Mouse (Mus musculus) myocyte (in vitro differentiated cells): ENCODE data around the gene Aig1. TPM values are rescaled to one million over a fixed set of nuclear protein-coding genes. Genes with fewer than 3 reads are reported as not detected.

Source experiments
- H3K27me3 ChIP-seq: one replicate; pipeline ENCODE4 v1.6.1; 2011; ENCODE audit not compliant: control insufficient read depth, insufficient read depth, insufficient read length
- H3K36me3 ChIP-seq: one replicate; pipeline ENCODE4 v1.6.1; 2011; ENCODE audit not compliant: control insufficient read depth, insufficient read depth
- H3K4me2 ChIP-seq: one replicate; pipeline ENCODE4 v1.6.1; 2011; ENCODE audit warnings: low read depth, control low read depth
- H3K4me3 ChIP-seq: one replicate; pipeline ENCODE4 v1.5.1; 2011; ENCODE audit warnings: mild to moderate bottlenecking, control low read depth, moderate library complexity
- H3K79me2 ChIP-seq: one replicate; pipeline ENCODE4 v1.6.1; 2011; ENCODE audit not compliant: control insufficient read depth, insufficient read depth
- H3ac ChIP-seq: one replicate; pipeline ENCODE4 v1.6.1; 2011; ENCODE audit not compliant: control insufficient read depth, insufficient read length
- CEBPB ChIP-seq: IDR thresholded peaks from 2 replicates; pipeline ENCODE4 v1.6.1; 2011; ENCODE audit warnings: mild to moderate bottlenecking, moderate library complexity; ENCODE audit not compliant: poor library complexity, insufficient read depth, severe bottlenecking
- E2F4 ChIP-seq: IDR thresholded peaks from one replicate; pipeline ENCODE4 v1.6.1; 2011; ENCODE audit warnings: mild to moderate bottlenecking, control low read depth, moderate library complexity; ENCODE audit not compliant: insufficient read depth
- MAX ChIP-seq: IDR thresholded peaks from one replicate; pipeline ENCODE4 v1.6.1; 2011; ENCODE audit warnings: low read depth, mild to moderate bottlenecking, control low read depth
- MYOD1 ChIP-seq, 3 experiments: IDR thresholded peaks; one replicate each; pipeline ENCODE4 v1.6.1; 2011; ENCODE audit warnings: control low read depth in 2 of 3, low read depth in 2 of 3, mild to moderate bottlenecking in 2 of 3, moderate library complexity in 1 of 3; ENCODE audit not compliant: insufficient read length in 2 of 3, control insufficient read depth in 1 of 3
- MYOG ChIP-seq, 3 experiments: IDR thresholded peaks; one replicate each; pipeline ENCODE4 v1.6.1; 2011; ENCODE audit warnings: control low read depth in 2 of 3, low read depth in 2 of 3, mild to moderate bottlenecking in 2 of 3; ENCODE audit not compliant: insufficient read length in 2 of 3, control insufficient read depth in 1 of 3, insufficient read depth in 1 of 3
- POLR2A ChIP-seq: IDR thresholded peaks from one replicate; pipeline ENCODE4 v1.6.1; 2011; ENCODE audit warnings: low read depth, mild to moderate bottlenecking, control low read depth, moderate library complexity; ENCODE audit not compliant: insufficient read length
- POLR2AphosphoS2 ChIP-seq: IDR thresholded peaks from one replicate; pipeline ENCODE4 v1.6.1; 2011; ENCODE audit warnings: low read depth, control low read depth; ENCODE audit not compliant: insufficient read length
- REST ChIP-seq: IDR thresholded peaks from one replicate; pipeline ENCODE4 v1.6.1; 2011; ENCODE audit warnings: mild to moderate bottlenecking, control low read depth, moderate library complexity; ENCODE audit not compliant: insufficient read depth, insufficient read length
- SRF ChIP-seq: IDR thresholded peaks from one replicate; pipeline ENCODE4 v1.6.1; 2011; ENCODE audit warnings: low read depth; ENCODE audit not compliant: control insufficient read depth, insufficient read length
- TCF12 ChIP-seq: IDR thresholded peaks from one replicate; pipeline ENCODE4 v1.6.1; 2011; ENCODE audit warnings: mild to moderate bottlenecking, control low read depth; ENCODE audit not compliant: poor library complexity, insufficient read depth, severe bottlenecking
- TCF3 ChIP-seq: IDR thresholded peaks from one replicate; pipeline ENCODE4 v1.6.1; 2011; ENCODE audit warnings: low read depth, control low read depth; ENCODE audit not compliant: insufficient read length
- USF1 ChIP-seq: IDR thresholded peaks from one replicate; pipeline ENCODE4 v1.6.1; 2011; ENCODE audit warnings: low read depth, mild to moderate bottlenecking, control low read depth, moderate library complexity
- polyA plus RNA-seq: library from polyadenylated mRNA; unstranded; fragments of >200 nt; fragmentation: generic; extraction: Trizol; gene quantifications from one replicate; pipeline ENCODE4 v1.2.1, GENCODE M21; 2012; ENCODE audit warnings: missing spikeins

The Aig1 gene
- polyA plus RNA-seq, 1 experiment = 31.3 TPM

DNA sequence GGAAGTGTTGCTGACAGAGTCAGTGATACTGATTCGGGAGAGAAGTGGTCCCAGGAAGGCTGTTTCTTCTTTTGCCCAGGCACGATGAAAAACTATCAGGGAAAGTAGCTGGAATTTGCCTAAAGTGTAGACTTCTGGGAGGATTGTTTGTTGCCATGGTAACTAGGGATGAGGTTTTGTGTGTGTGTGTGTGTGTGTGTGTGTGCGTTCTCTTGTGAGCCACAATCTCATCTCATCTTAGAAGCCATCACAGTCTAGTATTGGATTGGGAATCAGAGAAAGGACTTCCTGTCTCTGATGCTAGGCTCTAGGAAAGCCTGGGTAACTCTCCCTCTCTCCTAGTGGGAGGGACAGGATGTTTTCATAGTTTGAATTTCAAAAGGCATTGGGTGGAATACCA is 237.0 kb downstream of the Aig1 start:
- TF ChIP-seq SRF (no peak), USF1 (no peak)
- no peak overlapping the region for H3K4me2 ChIP-seq
- H3ac ChIP-seq = no peak overlapping the region
- H3K79me2 ChIP-seq = no peaks in the 10 kb centered on the region
- no peaks in the 10 kb centered on the region for H3K27me3 ChIP-seq
- H3K4me3 ChIP-seq = no peak overlapping the region
- no peaks in the 10 kb centered on the region for H3K36me3 ChIP-seq

DNA sequence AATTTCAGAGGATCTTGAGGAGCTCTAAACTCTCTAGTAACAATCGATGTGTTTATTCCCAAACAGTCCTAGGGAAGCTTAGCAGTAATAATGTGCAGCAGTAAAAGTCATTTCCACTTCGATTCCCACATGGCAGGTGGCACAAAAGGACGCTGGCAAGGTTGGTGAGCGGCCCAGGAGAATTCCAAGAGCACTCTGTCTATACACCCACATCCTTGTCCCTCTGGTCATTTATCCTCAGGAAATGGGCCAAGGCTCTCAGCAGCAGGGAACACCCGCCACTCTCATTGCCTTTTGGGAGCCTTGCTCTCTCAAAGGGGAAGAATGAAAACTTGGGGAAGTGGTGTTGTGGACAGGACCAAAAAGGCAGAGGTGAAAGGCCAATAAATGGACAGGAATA is 245.0 kb downstream of the Aig1 start:
- Histone ChIP-seq H3K4me3 (no peak overlapping the region), H3K79me2 (no peaks in the 10 kb centered on the region), H3ac (no peak overlapping the region), H3K4me2 (no peak overlapping the region), H3K27me3 (no peaks in the 10 kb centered on the region), H3K36me3 (no peaks in the 10 kb centered on the region)
- TF ChIP-seq REST = no peak
- no peak for TF ChIP-seq USF1
- TF ChIP-seq POLR2AphosphoS2 = no peak
- no peak for TF ChIP-seq MAX
- no peak for TF ChIP-seq POLR2A
- no peak for TF ChIP-seq TCF3
- no peak for TF ChIP-seq TCF12

- Histone ChIP-seq H3K4me2 (no peak overlapping the region), H3K36me3 (no peaks in the 10 kb centered on the region), H3K4me3 (no peak overlapping the region), H3K27me3 (no peaks in the 10 kb centered on the region), H3K79me2 (no peaks in the 10 kb centered on the region), H3ac (no peak overlapping the region)
- TF ChIP-seq REST (no peak), E2F4 (no peak), TCF3 (no peak), MYOD1 (IDR thresholded peaks at IDR 0.05; ENCODE audit: control insufficient read depth in 1 of 3, insufficient read length in 2 of 3, low read depth in 2 of 3) (peak in 1 of 3 experiments; percentile 14)
These were observed 267.9 kb downstream of the Aig1 start for GRCm38 (mm10) chr10:13600926-13601325.

GRCm38 (mm10) chr10:13597491-13597890 is 271.3 kb downstream of the Aig1 start:
- Histone ChIP-seq H3K79me2 (no peaks in the 10 kb centered on the region), H3K4me2 (no peak overlapping the region), H3K27me3 (no peaks in the 10 kb centered on the region), H3K4me3 (no peak overlapping the region), H3ac (no peak overlapping the region), H3K36me3 (no peaks in the 10 kb centered on the region)
- TF ChIP-seq MYOD1 (IDR thresholded peaks at IDR 0.05; ENCODE audit: control insufficient read depth in 1 of 3, insufficient read length in 2 of 3, low read depth in 2 of 3) (no peak), TCF12 (no peak), SRF (no peak), USF1 (no peak), POLR2AphosphoS2 (no peak), CEBPB (no peak), TCF3 (no peak), REST (no peak), POLR2A (no peak), MYOG (IDR thresholded peaks at IDR 0.05; ENCODE audit: control insufficient read depth in 1 of 3, insufficient read depth in 1 of 3, insufficient read length in 2 of 3, low read depth in 2 of 3) (no peak), MAX (no peak), E2F4 (no peak)

Other genes with a start within 250 kb of the Aig1 start
- gene Hivep2, start 97.1 kb upstream of the Aig1 start, polyA plus RNA-seq = 9.6 TPM